Mouse (Mus musculus) heart, postnatal 10 days (tissue): ENCODE measurements around the gene Cdh26. TPM values are rescaled to one million over a fixed set of nuclear protein-coding genes. Genes with fewer than 3 reads are reported as not detected.

ENCODE experiments used
- DNase-seq, 2 experiments: peaks; one replicate each; pipeline ENCODE4 v3.0.0; 2021
- intact Hi-C: fragments of 180-260 bp; cut with DNase I; formaldehyde crosslinking; loops from one replicate; pipeline ENCODE4 v1.15.1; 2025
- total RNA-seq, 2 experiments: library from RNA; stranded (reverse); gene quantifications; 2 replicates each; pipeline ENCODE4 v1.2.3; 2021

The Cdh26 gene
- total RNA-seq, 2 experiments from 2014 or later, result 0.32 to 0.60 TPM

DNA sequence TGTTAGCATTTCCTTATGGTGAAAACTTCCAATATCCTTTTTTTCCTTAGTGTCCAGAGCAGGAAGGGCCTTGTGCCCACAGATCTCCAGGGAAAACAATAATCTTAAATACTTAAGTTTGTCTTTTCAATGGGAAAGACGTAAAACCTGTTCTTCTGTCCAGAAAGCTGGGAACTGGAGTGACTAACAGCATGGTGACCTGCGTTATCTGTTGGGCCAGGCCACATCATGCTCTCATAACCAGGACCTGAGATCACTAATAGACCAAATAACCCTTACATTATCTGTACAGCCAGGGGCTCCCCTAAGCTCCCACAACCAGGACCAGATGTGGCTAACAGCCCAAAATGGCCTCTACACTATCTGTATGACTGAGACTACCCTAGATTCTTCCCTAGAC is 3.6 kb downstream of the Cdh26 start:
- no peak for DNase-seq
- intact Hi-C loops, result no loop called here

DNA sequence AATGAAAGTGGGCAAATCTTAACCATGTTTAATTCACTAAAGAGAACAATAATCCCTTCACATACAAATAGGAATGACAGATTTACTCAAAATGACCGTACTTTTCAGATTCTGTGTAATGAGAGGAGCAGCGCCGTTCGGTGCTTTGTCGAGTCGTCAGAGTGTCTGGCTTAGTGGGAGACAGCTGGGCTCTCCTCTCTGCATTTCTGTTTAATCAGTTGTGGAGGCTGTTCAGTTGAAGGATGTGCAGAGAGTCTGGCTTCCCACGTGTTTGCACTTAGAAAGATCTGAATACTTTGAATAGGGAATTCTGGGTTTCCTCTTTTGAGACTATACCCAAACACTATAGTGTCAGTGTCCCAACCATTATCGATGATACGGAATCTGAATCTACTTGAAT is 7.0 kb downstream of the Cdh26 start:
- DNase-seq, result no peak
- intact Hi-C loops, result no loop called here

DNA sequence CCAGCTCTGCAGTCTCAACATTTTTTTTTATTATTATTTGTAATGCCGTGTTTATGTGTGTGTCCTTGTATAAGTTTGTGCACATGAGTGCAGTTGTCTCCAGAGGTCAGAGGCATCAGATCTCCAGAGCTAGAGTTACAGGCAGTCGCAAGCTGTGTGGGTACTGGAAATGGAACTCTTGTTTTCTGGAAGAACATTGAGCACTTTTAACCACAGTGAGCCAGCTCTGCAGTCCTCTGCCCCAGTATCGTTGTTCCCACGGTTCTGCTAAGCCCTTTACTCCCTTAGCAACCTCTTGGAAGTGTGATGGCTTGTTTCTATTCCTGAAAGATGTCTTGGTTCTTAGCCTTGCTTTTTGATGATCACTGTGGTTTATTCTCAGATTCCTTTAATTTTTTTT is 19.1 kb downstream of the Cdh26 start:
- DNase-seq, result no peak
- intact Hi-C loops, result no loop called here

DNA sequence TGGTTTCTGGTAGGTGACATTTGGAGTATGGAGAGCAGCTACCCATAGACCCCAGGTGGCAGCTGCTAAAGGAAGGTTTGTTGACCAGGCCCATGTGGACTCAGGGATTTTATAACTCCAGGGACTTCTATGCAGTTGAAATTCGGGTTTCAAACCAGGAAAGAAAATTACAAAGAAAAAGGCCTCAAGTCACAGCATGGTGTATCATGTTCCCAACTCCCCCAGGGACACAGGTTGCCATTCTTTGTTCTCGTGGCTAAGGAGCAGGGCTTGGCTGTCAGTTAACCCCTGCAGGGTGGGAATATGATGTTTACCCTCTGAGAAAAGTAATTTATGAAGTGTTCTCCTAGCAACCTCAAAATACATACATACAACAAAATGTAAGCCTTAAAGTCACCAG is 19.9 kb downstream of the Cdh26 start:
- DNase-seq, result no peak
- intact Hi-C loops, result no loop called here

DNA sequence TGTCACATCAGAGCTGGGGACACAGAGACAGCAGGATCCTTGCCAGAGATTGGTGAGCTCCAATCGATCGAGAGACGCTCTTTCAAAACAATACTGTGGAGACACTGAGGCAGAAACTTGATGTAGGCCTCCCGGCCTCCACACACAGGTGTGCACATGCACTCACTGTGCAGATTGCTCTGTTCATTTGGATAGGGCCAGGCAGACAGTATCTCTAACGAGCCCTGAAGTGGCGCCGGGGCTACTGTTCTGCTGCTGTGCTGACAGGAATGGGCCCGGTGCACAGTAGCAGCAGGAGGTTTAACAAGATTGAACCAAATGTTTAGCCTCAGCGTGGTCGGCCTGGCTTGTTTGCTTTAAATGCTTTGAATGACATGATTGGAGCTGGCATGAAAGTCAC is 20.6 kb downstream of the Cdh26 start:
- no peak for DNase-seq

DNA sequence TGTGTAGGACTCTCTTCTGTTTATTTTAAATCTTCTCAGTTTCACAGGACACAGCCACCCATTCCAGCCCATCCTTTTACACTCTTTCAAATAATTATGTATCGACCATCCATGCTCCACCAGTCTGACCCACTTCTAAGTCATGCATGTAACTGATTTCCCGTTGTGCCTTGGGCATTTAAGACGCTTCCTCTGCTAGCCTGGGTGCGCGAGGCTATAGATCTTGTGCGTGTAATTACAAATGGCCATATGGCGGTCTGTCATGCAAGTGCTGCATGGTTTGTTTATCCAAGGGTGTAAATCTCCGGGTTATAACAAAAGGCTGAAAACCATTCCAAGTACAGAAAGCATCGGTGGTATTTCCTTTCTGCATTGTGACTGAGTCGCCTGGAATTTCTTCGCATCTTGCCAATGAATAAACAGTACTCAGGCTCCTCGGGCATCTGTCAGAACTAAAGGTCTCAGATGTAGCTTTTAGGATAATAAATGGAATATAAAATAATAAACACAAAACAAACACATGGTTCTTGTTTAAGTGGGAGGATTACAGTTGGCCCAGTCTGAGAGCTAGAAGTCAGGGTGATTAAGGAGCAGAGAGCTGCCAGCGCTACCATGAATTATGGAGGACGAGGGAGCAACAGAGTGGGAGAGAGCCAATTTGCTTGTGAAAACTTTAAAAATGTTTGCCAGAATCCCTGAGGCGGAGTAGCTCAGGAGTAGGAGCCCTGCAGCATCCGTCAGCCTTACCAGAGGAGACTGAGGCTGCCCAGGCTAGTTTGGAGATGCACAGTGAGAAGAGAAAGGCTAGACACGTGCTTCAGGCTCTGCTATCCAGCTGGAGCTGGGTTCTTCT is 24.6 kb downstream of the Cdh26 start:
- intact Hi-C loops, result no loop called here
- no peak for DNase-seq

More for the DNA sequence above, 20.6 kb downstream of the Cdh26 start:
- intact Hi-C loops, result no loop called here

DNA sequence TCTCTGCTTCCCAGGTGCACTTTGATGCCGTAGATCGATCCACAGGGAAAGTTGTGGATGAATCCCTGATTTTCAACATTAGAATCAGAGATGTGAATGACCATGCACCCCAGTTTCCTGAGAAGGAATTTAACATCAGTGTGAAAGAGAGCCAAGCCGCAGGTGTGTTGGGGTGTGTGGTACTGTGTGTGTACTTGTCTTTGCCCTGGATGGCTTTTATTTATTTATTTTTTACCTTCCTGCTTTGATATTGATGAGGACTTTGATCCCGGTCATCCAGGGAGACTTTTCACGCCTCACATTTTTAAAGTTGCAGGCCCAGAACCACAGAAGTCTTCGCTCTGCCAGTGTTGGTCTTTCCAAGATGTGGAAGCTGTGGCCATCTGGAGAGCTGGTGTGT is 27.1 kb downstream of the Cdh26 start:
- no peak for DNase-seq
- intact Hi-C loops, result no loop called here

DNA sequence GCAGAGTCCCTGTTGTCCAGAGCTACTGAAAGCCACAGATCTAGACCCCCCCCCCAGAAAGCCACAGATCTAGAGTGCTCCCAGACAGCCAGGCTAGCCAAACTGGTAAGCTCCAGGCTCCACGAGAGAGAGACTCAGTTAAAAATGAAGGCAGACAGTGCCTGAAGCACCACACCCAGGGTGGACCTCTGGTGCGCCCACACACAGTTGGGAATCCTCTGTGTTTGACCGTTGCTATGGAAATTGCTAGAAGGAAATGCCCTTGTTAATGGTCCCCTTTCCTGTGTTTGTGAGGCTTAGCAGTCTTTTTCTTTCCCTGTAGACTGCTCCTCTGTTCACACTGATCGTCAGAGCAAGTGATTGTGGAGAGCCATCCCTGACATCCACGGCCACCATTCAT is 30.0 kb downstream of the Cdh26 start:
- intact Hi-C loops, result no loop called here
- DNase-seq, result no peak

DNA sequence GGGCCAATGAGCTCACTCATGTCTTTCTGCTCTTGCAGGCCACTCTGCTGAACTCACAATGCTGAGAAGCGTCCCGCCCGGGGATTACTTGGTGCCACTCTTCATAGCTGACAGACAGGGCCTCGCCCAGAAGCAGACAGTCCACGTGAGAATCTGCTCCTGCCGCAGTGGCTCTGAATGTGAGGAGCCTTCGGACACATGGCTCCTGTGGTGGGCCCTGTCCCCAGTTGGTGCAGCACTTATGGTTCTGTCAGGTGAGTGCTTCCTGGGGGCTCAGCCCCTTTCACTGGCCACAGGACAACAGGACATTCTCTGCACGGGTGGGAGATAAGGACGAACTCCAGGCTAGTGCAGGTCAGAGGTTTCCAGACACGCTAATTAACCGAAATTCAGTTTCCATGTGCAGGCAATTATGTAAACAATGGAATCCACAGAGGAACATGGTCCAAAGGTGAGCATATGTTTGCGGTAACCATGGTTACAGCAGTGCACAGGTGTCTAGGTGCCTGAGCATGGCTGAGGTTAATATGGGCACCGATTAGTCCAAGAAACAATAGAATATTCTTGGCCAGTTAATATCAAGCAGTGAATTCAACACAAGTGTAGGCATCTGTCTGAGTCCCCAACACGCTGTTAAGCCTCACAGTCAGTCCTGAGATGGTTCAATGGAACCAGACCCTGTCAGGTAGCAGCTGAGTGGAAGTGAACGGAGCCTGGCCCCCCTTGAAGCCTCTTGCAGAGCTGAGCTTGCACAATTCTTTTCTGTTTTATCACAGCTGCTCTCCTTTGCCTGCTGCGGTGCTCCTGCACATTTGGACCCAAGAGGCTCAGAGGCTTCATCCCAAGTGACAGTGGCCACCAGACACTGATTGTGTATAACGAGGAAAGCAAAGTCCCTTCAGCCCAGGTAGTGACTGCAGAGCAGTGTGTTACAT is 41.5 kb downstream of the Cdh26 start:
- intact Hi-C loops, result no loop called here
- no peak for DNase-seq

DNA sequence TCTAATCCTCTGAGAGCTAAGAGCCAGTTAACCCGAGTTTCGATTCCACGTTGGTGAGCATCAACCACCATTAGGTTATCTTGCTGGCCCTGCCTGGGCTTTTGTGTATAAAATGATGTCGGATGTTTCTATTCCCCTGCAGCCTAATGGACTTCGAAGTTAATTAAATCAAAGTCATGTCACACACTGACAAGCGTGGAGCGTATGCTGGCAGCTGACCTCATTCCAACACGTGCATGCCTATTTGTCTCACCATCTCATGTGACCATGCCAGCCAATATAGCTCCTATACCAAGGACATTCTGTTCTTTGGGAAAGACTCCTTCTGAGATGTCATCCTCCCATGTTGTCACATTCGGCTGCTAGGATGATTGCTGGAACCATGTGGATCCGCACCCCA is 43.6 kb downstream of the Cdh26 start:
- intact Hi-C loops, result no loop called here
- no peak for DNase-seq

DNA sequence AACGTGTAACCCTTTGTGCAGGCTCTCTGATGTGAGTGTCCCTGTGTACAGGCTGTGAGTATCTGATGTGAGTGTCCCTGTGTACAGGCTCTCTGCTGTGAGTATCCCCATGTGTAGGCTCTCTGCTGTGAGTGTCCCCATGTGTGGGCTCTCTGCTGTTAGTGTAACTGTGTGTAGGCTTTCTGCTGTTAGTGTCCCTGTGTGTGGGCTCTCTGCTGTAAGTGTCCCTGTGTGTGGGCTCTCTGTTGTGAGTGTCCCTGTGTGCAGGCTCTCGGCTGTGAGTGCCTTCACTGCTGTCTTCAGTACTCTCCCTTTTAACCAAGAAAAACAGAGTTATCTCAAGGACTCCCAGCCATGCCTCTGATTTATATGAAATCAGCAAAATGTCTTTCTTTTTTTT is 46.9 kb downstream of the Cdh26 start:
- DNase-seq, result no peak
- intact Hi-C loops, result no loop called here

DNA sequence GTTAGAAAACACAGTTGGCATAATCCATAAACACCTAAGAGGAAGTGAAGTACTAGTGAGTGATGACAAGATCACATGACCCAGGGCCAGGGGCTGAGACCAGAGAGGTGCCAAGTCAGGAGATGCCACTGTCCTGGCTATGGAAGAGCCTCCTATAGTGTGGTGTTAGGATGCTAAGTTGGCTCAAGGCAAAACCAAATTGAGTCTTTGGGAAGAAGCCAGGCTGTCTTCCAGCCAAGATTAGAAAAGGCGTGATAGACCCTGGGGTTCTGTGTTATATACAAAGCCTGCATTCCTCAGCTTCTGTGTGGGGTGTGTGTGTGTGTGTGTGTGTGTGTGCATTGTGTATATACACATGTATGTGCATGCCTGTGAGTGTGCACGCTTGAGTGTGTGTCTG is 48.7 kb downstream of the Cdh26 start:
- no peak for DNase-seq
- intact Hi-C loops, result no loop called here

DNA sequence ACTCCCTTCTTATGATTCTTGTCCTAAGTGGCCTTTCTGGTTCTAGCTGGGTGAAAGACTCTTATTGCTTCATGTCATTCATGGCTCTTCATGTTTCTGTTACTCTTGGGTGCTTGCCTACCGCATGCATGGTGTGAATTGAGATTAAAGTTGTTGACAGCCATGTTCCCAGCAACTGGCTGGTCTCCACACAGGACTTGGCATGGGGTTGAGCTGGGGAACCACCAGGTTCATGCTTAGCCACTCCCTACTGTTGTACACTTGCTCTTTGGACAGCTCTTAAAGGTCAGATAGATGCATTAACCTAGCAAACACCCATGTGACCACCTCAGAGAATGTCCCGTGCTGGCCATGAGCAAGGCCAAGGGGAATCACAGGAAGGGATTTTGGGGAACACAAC is 50.6 kb downstream of the Cdh26 start:
- intact Hi-C loops, result no loop called here

DNA sequence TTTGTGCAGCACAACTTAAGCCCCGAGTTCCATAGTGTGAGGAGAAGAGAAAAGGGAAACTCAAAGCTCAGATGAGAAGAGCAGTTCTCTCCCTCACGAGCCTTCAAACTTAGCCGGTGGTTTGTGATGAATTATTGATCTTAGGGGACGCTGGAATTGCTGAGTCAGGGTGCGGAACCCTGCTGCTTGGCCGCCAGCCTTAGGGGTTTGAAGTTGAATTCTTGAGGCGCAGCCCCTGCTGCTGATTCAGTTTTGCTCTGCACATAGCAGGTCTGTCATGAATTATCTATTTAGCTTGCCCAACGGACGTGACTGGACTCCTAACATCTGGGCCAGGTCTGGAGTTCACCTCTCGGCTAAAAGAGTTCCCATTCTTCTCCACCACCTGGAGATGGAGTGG is 53.1 kb downstream of the Cdh26 start:
- intact Hi-C loops, result no loop called here
- no peak for DNase-seq

More for the DNA sequence above, 50.6 kb downstream of the Cdh26 start:
- peak; percentile 71 to 78 for DNase-seq

DNA sequence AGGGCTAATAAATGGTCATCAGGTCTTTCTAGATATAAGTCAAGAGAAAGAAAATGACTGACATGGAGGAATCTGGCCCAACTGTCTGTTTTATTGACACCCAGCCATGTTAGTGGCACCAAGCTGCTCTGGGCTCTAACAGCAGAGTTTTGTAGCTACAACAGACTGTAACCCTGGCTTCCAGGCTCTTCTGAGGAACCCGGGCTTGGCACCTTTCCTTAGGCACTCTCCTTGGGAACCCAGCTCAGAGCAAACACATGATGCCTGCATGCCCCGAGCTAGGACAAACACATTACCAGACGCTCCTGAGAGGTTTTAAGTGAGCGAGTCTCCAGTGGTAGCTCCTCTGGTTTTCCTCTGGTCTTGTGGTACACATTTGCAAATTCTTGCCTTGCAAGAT is 57.9 kb downstream of the Cdh26 start:
- intact Hi-C loops, result no loop called here

DNA sequence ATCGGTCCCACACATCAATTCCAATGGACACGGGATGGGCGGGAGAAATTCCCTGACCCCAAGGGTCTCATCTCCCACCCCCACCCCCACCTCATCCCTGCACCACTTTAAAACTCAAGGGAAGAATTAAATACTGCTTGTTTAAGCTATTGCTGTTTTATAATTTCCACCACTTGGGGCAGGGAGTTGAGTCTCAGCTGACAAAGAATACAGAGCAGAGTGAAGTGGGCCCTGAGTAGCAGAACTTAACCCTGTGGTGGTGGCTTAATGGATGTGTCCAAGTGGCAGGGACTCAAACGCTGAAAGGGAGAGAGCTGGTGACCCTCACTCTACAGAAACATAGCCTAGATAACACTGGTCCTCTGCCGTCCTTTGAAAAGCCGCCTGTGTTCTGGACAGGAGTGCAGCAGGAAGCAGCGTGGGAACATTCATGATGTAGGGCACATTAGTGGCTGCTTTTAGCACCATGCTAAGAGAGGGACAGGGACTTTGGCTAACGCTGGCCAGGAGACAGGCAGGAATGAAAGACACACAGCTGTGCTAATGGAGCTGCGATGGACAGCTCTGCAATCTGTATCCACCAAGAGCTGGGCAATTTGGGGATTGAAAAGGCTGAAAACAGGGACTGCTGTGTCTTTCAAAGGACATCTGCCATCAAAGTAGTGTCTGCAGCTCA is 60.1 kb downstream of the Cdh26 start:
- DNase-seq, result no peak
- intact Hi-C loops, result loop anchor here (5.0 kb wide), 1 partner anchor 63 kb away; no protein-coding TSS in a partner anchor

More for the DNA sequence above, 57.9 kb downstream of the Cdh26 start:
- DNase-seq, result no peak

DNA sequence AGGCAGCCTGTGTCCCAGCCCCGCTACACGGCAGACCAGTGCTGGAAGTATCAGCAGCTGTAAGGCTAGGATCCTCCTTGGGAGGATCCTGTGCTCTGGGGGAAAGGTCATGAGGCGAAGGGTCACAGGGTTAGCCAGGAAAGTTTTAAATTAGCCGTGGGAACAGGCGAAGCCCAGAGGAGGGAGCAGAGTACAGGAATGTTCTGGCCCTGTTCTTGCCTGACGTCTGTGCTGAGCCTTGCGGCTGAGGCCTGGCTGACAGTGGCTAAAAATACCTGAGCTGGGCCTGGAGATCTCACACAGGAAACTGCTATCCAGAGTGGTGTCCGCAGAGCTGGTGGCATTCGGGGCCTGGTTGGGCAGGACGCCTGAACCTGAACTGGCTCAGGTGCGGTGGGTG is 63.7 kb downstream of the Cdh26 start:
- peak; percentile 81 to 85 for DNase-seq
- intact Hi-C loops, result loop anchor here (5.0 kb wide), 1 partner anchor 67 kb away; no protein-coding TSS in a partner anchor

DNA sequence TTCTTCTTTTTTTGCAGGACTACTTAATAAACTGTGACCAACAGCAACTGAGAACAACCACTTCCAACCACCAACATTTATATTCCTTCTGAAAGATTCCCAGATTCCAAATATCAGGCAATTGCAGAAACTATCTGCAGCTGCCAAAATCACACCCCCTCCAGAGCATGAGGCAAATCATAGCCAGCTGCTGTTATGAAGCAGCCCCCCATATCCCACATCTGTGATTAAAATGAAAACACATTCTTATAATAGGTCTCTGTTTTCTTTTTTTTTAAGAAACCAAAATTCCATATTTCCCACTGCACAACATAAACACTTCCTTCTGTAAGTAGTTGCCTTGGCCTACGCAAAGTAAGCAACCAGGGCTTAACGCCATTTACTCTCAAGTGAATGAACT is 65.5 kb downstream of the Cdh26 start:
- DNase-seq, result no peak
- intact Hi-C loops, result no loop called here

DNA sequence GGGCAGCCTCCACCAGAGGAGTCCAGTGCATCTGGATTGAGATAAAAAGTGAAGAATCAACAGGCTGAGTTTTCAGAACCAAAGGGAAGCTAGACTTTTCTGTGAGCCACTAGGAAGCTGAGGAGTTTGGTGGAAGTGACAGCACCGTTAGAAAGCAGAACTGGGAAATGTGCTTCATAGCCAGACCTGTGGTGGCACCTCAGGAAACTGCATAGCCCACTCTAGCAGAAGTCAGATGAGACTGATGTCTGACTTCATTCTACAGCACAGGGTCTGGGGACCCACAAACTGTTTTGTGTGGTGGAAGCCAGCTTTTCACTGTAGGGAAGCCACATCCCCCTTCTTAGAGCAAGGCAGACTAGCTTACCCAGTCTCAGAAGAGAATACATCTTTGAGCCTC is 67.6 kb downstream of the Cdh26 start:
- no peak for DNase-seq
- intact Hi-C loops, result no loop called here

DNA sequence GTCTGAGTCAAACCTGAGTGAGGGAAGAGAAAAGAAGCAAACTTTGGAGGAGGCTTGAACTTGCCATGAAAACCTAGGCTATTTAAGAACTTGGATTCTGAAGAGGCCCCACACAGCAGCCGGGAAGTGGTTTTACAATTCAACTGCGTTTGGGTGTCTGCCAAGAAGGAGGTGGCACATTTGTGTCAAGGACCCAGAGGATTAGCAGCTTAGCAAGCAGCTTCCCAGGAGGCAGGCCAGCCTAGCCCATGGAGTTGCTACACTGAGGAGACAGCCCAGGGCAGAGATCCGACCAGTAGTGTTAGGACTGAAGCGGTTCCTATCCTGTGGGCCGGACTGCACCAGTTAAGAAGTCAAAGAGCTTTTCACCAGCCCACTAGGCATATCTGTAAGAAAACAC is 68.1 kb downstream of the Cdh26 start:
- intact Hi-C loops, result no loop called here
- peak; percentile 38 to 55 for DNase-seq

DNA sequence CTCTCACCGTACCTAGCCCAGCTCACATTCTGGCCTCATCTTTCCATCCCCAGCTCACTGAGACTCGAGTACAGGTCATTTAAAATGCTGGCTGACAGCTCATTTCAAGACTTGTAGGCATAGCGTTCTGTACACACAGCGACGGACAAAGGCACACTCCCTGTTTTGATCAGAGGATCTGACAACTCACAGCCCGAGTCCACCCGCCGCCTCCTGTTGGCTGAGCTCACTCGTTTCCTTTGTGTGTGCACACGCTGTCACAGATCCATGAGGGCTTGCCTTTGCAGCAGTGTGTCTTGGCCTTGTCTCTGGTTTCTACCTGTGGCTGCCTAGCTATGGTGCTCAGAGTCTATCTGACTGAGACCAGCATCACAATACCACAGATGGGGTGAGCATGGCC is 72.1 kb downstream of the Cdh26 start:
- intact Hi-C loops, result loop anchor here (10.0 kb wide), 2 partner anchors 342 to 692 kb away; no protein-coding TSS in a partner anchor
- no peak for DNase-seq
